Mouse (Mus musculus): Measurements from ENCODE around the gene Kcnj6.

- TF ChIP-seq EP300 (IDR thresholded peaks at IDR 0.05) (no peak), CTCF (IDR thresholded peaks at IDR 0.05) (no peak)
These were observed 13.2 kb downstream of the Kcnj6 start for GRCm38 (mm10) chr16:94984263-94984662.
